Mouse (Mus musculus): ENCODE data around the gene Slu7. TPM values are rescaled to one million over a fixed set of nuclear protein-coding genes. Genes with fewer than 3 reads are reported as not detected.

The Slu7 gene
- polyA plus RNA-seq, 2 experiments: 15.5 to 48.2 TPM

DNA sequence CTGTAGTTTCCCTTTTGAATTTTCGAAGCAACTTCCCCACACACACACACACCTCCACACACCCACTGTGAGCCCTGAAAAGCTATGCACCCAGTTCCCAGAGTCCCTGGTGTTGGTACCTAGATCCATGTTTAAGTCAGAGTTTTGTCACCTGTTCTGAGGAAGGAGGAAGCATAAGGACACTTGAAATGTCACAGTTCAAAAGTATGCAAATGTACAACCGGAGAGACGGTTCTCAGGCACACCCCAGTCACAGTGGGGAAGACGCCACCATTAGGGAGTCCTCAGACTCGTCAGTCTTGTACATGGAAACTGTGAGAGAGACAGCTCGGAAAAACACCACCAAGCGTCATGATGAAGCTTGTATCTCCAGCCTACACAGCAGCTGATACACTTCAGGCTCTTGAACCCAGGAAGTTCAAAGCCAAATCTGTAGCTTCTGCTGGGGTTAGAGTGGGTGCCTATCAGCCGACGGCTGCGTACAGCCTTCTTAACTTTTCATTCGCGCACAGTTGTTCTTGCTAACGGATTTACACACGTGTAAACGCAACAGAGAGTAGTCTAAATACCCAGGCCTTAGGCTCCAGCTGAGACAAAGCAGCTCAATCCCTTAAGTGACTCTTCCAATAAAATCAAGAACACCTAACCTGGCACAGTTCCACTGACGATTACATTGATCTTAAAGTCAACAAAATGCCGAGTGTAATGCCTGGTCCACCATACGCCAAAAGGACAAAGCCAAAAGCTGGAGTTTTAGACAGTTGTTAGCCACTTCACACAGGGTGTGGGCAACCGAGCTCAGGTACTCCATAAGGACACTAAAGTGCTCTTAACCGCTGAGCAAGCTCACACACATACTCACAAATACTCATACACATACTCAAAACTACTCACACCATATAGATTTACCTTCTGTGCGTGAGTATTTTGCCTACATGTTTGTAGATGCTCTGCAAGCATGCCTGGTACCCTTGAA is 45.1 kb upstream of the Slu7 start:
- WGBS: 78% methylated on average over 21 of the region's 21 CpGs
- no peak overlapping the region for H3K4me3 ChIP-seq (replicated peaks; ENCODE audit: low read length)
- H3K4me2 ChIP-seq (replicated peaks; ENCODE audit: low read depth, low read length, severe bottlenecking): no peak overlapping the region
- H3K4me1 ChIP-seq (ENCODE audit: control insufficient read depth, insufficient read depth, low read length): no peaks in the 10 kb centered on the region
- no peaks in the 10 kb centered on the region for H3K36me3 ChIP-seq (ENCODE audit: control insufficient read depth, insufficient read depth, low read length)
- no peaks in the 10 kb centered on the region for H3K9me3 ChIP-seq (ENCODE audit: control insufficient read depth, low read length)
- no peak overlapping the region for H3K27ac ChIP-seq (replicated peaks; ENCODE audit: low read depth, low read length)
- ATAC-seq (ENCODE audit: low FRiP score, low read depth) (no peak), DNase-seq (ENCODE audit: low spot score) (no peak)
- H3K27me3 ChIP-seq (ENCODE audit: control insufficient read depth, insufficient read depth, low read length): no peaks in the 10 kb centered on the region; the same call in 1 of the 2 replicates
- no peak overlapping the region for H3K9ac ChIP-seq (ENCODE audit: low read depth, low read length, severe bottlenecking)
- no peak for TF ChIP-seq POLR2A (IDR thresholded peaks at IDR 0.05; ENCODE audit: borderline replicate concordance, extremely low read depth, insufficient read depth, insufficient read length)

DNA sequence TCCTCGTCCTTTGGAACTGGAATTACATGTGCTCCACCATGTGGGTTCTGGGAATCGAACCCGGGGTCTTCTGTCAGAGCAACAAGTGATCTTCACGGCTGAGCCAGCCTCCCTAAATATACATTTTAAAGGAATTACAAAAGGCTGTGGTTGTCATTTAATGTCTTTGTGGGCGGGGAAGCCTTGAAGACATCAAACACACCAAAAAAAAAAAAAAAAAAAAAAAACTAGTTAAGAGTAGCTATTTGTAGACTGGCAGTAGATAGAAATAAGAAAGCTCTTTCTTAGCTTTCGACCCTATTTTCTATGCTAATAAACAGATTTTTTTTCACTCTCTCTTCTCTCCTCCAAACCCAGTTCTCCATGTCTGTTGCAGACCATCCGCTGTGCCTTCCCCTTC is 44.4 kb upstream of the Slu7 start:
- no peaks in the 10 kb centered on the region for H3K4me1 ChIP-seq (ENCODE audit: control insufficient read depth, insufficient read depth, low read length)
- ATAC-seq (ENCODE audit: low FRiP score, low read depth): no peak
- no peaks in the 10 kb centered on the region; the same call in 1 of the 2 replicates for H3K27me3 ChIP-seq (ENCODE audit: control insufficient read depth, insufficient read depth, low read length)
- WGBS: 83% methylated on average over 7 of the region's 7 CpGs
- no peak overlapping the region for H3K9ac ChIP-seq (ENCODE audit: low read depth, low read length, severe bottlenecking)
- H3K27ac ChIP-seq (replicated peaks; ENCODE audit: low read depth, low read length): no peak overlapping the region
- TF ChIP-seq POLR2A (IDR thresholded peaks at IDR 0.05; ENCODE audit: borderline replicate concordance, extremely low read depth, insufficient read depth, insufficient read length): no peak
- H3K4me3 ChIP-seq (replicated peaks; ENCODE audit: low read length): no peak overlapping the region
- no peak overlapping the region for H3K4me2 ChIP-seq (replicated peaks; ENCODE audit: low read depth, low read length, severe bottlenecking)
- no peaks in the 10 kb centered on the region for H3K9me3 ChIP-seq (ENCODE audit: control insufficient read depth, low read length)
- H3K36me3 ChIP-seq (ENCODE audit: control insufficient read depth, insufficient read depth, low read length): no peaks in the 10 kb centered on the region
- no peak for DNase-seq (ENCODE audit: low spot score)

GRCm38 (mm10) chr11:43392757-43393156 is 40.8 kb upstream of the Slu7 start:
- no peak for TF ChIP-seq POLR2A (IDR thresholded peaks at IDR 0.05; ENCODE audit: borderline replicate concordance, extremely low read depth, insufficient read depth, insufficient read length)
- no peak for ATAC-seq (ENCODE audit: low FRiP score, low read depth)
- Histone ChIP-seq H3K4me2 (replicated peaks; ENCODE audit: low read depth, low read length, severe bottlenecking) (no peak overlapping the region), H3K4me1 (ENCODE audit: control insufficient read depth, insufficient read depth, low read length) (no peaks in the 10 kb centered on the region), H3K9ac (ENCODE audit: low read depth, low read length, severe bottlenecking) (no peak overlapping the region), H3K9me3 (ENCODE audit: control insufficient read depth, low read length) (no peaks in the 10 kb centered on the region), H3K36me3 (ENCODE audit: control insufficient read depth, insufficient read depth, low read length) (no peaks in the 10 kb centered on the region), H3K27me3 (ENCODE audit: control insufficient read depth, insufficient read depth, low read length) (no peaks in the 10 kb centered on the region), H3K4me3 (replicated peaks; ENCODE audit: low read length) (no peak overlapping the region), H3K27ac (replicated peaks; ENCODE audit: low read depth, low read length) (no peak overlapping the region)
- no peak for DNase-seq (ENCODE audit: low spot score)
- 41% methylated on average over 2 of the region's 2 CpGs for WGBS

DNA sequence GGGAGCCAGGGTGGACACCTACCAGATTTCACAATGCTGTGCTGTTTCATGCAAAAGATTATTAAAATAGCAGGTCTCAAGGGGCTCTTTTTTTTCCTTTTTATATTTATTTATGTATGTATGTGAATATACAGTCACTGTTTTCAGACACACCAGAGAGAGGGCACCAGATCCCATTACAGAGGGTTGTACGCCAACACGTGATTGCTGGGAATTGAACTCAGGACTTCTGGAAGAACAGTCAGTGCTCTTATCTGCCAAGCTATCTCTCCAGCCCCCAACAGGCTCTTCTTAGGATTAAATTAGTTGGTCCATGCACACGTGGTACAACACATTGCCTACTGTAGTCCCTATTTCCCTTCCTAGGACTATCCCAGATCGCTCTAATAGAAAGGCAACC is 40.2 kb upstream of the Slu7 start:
- H3K9ac ChIP-seq (ENCODE audit: low read depth, low read length, severe bottlenecking): no peak overlapping the region
- no peaks in the 10 kb centered on the region for H3K27me3 ChIP-seq (ENCODE audit: control insufficient read depth, insufficient read depth, low read length)
- no peaks in the 10 kb centered on the region for H3K9me3 ChIP-seq (ENCODE audit: control insufficient read depth, low read length)
- no peaks in the 10 kb centered on the region for H3K4me1 ChIP-seq (ENCODE audit: control insufficient read depth, insufficient read depth, low read length)
- no peak overlapping the region for H3K4me3 ChIP-seq (replicated peaks; ENCODE audit: low read length)
- no peak overlapping the region for H3K27ac ChIP-seq (replicated peaks; ENCODE audit: low read depth, low read length)
- 77% methylated on average over 4 of the region's 4 CpGs for WGBS
- DNase-seq (ENCODE audit: low spot score) (no peak), ATAC-seq (ENCODE audit: low FRiP score, low read depth) (no peak)
- H3K4me2 ChIP-seq (replicated peaks; ENCODE audit: low read depth, low read length, severe bottlenecking): no peak overlapping the region
- no peaks in the 10 kb centered on the region for H3K36me3 ChIP-seq (ENCODE audit: control insufficient read depth, insufficient read depth, low read length)
- no peak for TF ChIP-seq POLR2A (IDR thresholded peaks at IDR 0.05; ENCODE audit: borderline replicate concordance, extremely low read depth, insufficient read depth, insufficient read length)

DNA sequence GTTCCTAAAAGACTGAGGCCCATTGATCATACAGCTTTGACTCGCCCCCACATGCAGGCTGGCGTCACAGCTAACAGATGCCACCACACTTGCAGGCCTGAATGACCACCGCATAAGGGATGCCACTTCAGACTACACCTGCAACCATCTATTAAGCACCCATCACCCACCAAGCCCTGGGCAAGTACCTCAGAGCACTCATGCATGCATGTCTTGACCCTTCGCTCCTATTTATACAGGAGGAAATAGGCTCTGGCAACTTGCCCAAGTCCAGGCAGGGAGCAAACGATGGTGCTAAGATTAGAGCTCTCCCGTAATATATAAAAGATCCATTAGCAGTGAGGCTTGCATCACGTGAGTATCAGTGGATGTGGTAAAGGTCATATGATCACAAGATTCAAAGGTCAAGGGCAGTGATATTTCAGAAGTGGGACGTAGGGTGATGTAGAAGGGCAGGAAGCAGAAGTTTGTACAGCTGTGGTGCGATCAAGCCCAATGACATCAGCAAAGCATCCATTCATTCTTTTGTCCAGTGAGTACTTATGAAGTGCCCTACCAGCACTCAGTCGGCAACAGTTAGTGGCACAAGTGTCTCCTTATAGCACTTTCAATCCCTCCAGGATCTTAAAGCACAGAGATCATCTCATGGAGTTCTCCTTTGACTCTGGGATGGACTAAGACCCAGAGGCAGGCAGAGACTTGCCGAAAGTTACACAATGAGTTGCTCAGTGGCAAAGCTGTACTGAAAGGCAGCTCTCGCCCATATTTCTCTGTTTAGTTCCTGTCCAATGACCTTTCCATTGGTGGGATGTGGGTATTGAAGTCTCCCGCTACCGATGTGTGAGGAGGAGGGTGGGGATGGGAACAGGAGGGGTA is 38.2 kb upstream of the Slu7 start:
- H3K27ac ChIP-seq (replicated peaks; ENCODE audit: low read depth, low read length): no peak overlapping the region
- no peaks in the 10 kb centered on the region for H3K9me3 ChIP-seq (ENCODE audit: control insufficient read depth, low read length)
- no peak overlapping the region for H3K4me3 ChIP-seq (replicated peaks; ENCODE audit: low read length)
- no peak overlapping the region for H3K4me2 ChIP-seq (replicated peaks; ENCODE audit: low read depth, low read length, severe bottlenecking)
- ATAC-seq (ENCODE audit: low FRiP score, low read depth): no peak
- H3K27me3 ChIP-seq (ENCODE audit: control insufficient read depth, insufficient read depth, low read length): no peaks in the 10 kb centered on the region
- DNase-seq (ENCODE audit: low spot score): no peak
- H3K4me1 ChIP-seq (ENCODE audit: control insufficient read depth, insufficient read depth, low read length): no peaks in the 10 kb centered on the region
- WGBS: 77% methylated on average over 14 of the region's 14 CpGs
- TF ChIP-seq POLR2A (IDR thresholded peaks at IDR 0.05; ENCODE audit: borderline replicate concordance, extremely low read depth, insufficient read depth, insufficient read length): no peak
- H3K36me3 ChIP-seq (ENCODE audit: control insufficient read depth, insufficient read depth, low read length): no peaks in the 10 kb centered on the region
- no peak overlapping the region for H3K9ac ChIP-seq (ENCODE audit: low read depth, low read length, severe bottlenecking)

All from limb, embryonic 14.5 days (tissue).